Mouse (Mus musculus) megakaryocyte, adult 5-6 weeks (primary cell): ENCODE data around the gene Atxn7l3. TPM values are rescaled to one million over a fixed set of nuclear protein-coding genes. Genes with fewer than 3 reads are reported as not detected.

ENCODE experiments used
- ATAC-seq: 2 replicates; pipeline ENCODE4 v1.8.0; 2016; ENCODE audit warnings: mild to moderate bottlenecking, inconsistent platforms; ENCODE audit not compliant: poor library complexity, severe bottlenecking
- total RNA-seq, 2 experiments: library from RNA; stranded (forward) in 1 of 2; stranded (reverse) in 1 of 2; fragments of 153-499, 151-499 nt in 1 of 2; fragments of 221-1000, 200-1000 nt in 1 of 2; gene quantifications; 2 replicates each; pipeline versions ENCODE4 v1.2.3 to v1.2.4; 2015 to 2017

Atxn7l3 gene
- total RNA-seq, 2 experiments from 2014 or later: 25.7 to 26.9 TPM

- ATAC-seq: no peak
Observed at GRCm38 (mm10) chr11:102266631-102267355, 29.6 kb downstream of the Atxn7l3 start.

DNA sequence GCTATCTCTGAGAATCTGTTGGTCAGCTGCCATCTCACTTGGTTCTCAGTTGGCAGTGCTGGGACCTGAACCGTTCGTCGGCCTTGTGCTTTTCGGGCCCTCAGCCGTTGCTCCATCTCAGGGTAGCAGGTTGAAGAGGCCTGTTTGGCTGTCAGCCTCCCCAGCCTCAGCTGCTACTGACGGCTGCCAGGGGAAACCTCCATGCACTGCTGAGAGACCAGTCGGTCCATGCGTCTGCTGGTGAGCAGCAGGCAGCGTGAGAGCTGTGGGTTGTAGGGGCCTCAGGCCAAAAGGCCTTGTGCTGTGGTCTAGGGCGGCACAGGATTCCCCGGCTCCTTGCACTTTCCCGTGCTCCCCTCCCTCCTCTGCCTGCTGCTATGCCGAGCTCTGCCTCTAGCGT is 30.6 kb downstream of the Atxn7l3 start:
- no peak for ATAC-seq

GRCm38 (mm10) chr11:102263211-102263610 is 33.2 kb downstream of the Atxn7l3 start:
- ATAC-seq: no peak

GRCm38 (mm10) chr11:102258521-102258920 is 37.9 kb downstream of the Atxn7l3 start:
- ATAC-seq: no peak

- no peak for ATAC-seq
Observed at GRCm38 (mm10) chr11:102258095-102258494, 38.3 kb downstream of the Atxn7l3 start.

GRCm38 (mm10) chr11:102257514-102257913 is 38.9 kb downstream of the Atxn7l3 start:
- ATAC-seq: no peak

DNA sequence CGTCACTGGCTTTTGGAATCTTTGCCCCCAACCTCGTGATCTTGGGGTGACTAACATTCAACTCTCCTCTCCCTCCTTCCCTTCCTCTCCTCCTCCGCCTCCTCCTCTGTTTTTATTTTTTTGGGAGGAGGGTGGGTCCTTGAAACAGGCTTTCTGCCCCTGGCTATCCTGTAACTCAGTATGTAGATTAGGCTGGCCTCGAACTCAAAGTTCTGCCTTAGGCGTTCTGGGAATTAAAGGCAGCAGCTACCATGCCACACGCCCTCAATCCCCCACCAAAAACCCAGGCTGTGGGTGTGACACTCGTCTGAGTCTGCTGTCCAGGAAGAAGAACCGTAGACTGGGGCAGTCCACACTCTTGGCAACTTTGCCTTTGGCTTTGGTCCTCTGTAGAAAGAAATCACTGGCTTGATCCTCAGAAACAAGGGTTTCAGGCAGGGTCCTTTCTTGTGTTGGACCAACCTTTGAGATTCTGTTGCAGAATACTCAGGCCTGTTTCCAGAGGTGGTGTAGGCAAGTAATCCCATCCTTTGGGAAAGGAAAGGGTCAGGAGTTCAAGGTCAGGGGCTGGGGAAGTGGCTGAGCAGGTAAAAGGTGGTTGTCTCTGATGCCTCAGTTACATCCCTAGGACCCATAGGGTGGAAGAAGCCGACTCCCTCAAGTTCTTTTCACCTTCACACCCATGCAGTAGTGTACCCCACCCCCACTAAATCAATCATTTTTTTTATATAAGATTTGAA is 46.9 kb downstream of the Atxn7l3 start:
- ATAC-seq: no peak

- ATAC-seq: peak; percentile 87
Observed at GRCm38 (mm10) chr11:102248630-102249230, 47.7 kb downstream of the Atxn7l3 start, which contains the start of gene BC030867. Gene BC030867, plus strand, starts transcription at chr11:102248882.

GRCm38 (mm10) chr11:102246871-102247270 is 49.6 kb downstream of the Atxn7l3 start:
- ATAC-seq: no peak

GRCm38 (mm10) chr11:102246273-102246635 is 50.2 kb downstream of the Atxn7l3 start:
- peak; percentile 28; the same call in 1 of the 2 replicates for ATAC-seq

DNA sequence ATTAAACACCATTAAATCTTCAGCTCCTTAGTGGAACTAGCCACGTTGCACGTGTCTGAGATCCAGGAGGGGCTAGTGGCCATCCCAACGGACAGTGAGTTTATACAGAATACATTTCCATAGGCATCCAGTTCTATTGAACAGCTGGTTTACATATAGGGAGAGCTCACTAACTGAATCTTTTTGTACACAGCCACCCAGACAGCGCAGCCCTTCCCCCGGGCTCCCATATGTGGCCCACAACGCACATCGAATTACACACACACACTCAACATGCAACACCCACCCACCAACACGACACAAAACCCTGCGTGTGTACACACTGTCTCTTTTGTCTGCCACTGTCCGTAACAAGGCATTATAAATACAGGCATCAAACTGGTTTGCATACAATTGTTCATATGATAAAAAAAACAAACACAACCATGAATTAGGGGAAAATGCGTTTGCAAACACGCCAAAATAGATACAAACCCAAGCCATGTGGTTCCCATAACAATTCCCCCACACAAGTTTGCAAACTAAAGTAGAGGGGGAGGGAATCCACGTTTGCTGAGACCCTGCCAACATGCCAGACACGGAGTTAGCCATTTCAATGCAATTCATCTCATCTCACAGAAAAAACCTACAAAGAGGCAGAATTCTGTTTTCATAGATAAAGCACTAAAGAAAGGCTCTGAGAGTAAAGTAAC is 50.7 kb downstream of the Atxn7l3 start:
- ATAC-seq: no peak

DNA sequence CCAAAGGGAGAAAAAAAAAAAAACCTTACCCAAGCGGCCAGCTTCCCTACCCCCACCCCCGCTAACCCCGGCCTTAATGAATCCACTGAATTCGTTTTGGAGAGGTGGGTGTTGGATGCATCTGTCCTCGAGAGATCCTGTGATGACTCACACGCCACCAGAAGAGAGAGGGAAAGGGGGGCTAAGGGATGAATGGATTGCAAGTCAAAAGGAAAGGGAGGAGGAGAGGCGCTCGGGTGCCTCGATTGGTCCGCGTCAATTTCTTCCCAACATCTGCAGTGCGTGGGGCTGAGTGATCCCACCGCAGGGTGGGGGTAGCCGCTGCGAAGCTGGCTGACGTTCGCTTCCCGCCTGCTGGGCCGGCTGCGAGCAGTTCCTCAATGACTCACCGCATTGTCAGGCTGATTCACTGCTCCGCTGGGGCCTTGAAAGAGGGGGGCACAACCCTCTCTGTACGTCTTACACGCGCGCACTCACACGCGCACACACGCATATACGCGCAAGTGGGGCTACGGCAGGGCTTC is 51.4 kb downstream of the Atxn7l3 start:
- peak; percentile 87 for ATAC-seq

GRCm38 (mm10) chr11:102241874-102242273 is 54.6 kb downstream of the Atxn7l3 start:
- no peak for ATAC-seq

DNA sequence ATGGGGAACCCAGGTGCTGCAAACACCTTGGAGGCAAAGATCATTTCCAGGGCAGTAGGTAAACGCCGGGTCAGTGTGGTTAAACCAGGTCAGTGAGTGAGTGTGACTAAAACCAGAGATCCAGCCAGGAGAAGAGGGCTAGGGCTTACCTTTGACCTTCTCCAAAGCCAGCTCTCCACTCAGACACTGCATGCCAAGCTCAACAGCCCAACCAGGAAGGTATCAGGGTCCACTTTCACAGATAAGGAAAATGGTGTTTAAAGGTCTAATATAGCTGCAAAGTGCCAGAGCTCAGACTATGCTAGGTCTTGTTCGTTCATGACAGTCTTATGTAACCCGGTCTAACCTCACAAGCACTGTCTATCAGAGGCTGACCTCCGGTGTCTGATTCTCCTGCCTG is 55.2 kb downstream of the Atxn7l3 start:
- no peak for ATAC-seq

DNA sequence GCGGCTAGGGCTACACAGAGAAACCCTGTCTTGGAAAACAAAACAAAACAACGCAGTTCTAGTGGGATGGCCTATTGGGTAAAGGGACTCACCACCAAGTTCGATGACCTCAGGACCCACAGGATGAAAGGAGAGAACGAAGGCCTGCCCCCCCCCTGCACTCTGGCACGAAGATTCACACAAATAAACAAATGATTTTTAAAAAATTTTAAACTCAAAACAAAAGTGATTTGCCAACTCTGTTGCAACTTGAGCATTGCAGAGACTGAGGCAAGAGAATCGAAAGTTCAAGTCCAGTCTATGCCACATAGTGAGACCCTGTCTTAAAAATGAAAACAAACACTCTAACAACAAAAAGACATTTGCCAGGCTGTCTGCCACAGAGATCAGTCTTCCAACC is 55.8 kb downstream of the Atxn7l3 start:
- ATAC-seq: no peak

Other genes with a start within 250 kb of the Atxn7l3 start
- gene Mpp2, start 208.1 kb downstream of the Atxn7l3 start, total RNA-seq (2015): 0.02 and 0.57 TPM in 2 replicates
- 0.11 TPM in 1 of 2 replicates, not detected in the other for gene Mpp2, start 208.1 kb downstream of the Atxn7l3 start, total RNA-seq (2017)
- not detected in 2 replicates for gene Ppy, start 195.3 kb downstream of the Atxn7l3 start, total RNA-seq (2015)
- not detected in 2 replicates for gene Ppy, start 195.3 kb downstream of the Atxn7l3 start, total RNA-seq (2017)
- gene Pyy, start 188.8 kb downstream of the Atxn7l3 start, total RNA-seq (2015): not detected in 2 replicates
- gene Pyy, start 188.8 kb downstream of the Atxn7l3 start, total RNA-seq (2017): not detected in 2 replicates
- not detected in 2 replicates for gene Nags, start 151.1 kb downstream of the Atxn7l3 start, total RNA-seq (2015)
- gene Nags, start 151.1 kb downstream of the Atxn7l3 start, total RNA-seq (2017): not detected in 2 replicates
- gene Tmem101, start 140.2 kb downstream of the Atxn7l3 start, total RNA-seq (2015): 7.9 and 8.4 TPM in 2 replicates
- gene Tmem101, start 140.2 kb downstream of the Atxn7l3 start, total RNA-seq (2017): 12.5 and 16.3 TPM in 2 replicates
- gene Lsm12, start 111.3 kb downstream of the Atxn7l3 start, total RNA-seq (2015): 81.3 and 83.9 TPM in 2 replicates
- gene Lsm12, start 111.3 kb downstream of the Atxn7l3 start, total RNA-seq (2017): 43.0 and 46.5 TPM in 2 replicates
- gene G6pc3, start 107.0 kb downstream of the Atxn7l3 start, total RNA-seq (2015): 23.4 and 23.8 TPM in 2 replicates
- gene G6pc3, start 107.0 kb downstream of the Atxn7l3 start, total RNA-seq (2017): 14.7 and 19.1 TPM in 2 replicates
- 35.0 and 47.6 TPM in 2 replicates for gene Hdac5, start 66.5 kb downstream of the Atxn7l3 start, total RNA-seq (2015)
- gene Hdac5, start 66.5 kb downstream of the Atxn7l3 start, total RNA-seq (2017): 36.2 and 36.5 TPM in 2 replicates
- 8.7 and 12.8 TPM in 2 replicates for gene BC030867, start 47.7 kb downstream of the Atxn7l3 start, total RNA-seq (2015)
- 4.6 and 5.0 TPM in 2 replicates for gene BC030867, start 47.7 kb downstream of the Atxn7l3 start, total RNA-seq (2017)
- 0.04 TPM in 1 of 2 replicates, not detected in the other for gene Asb16, start 27.9 kb downstream of the Atxn7l3 start, total RNA-seq (2015)
- gene Asb16, start 27.9 kb downstream of the Atxn7l3 start, total RNA-seq (2017): not detected in 2 replicates
- gene Tmub2, start 11.7 kb downstream of the Atxn7l3 start, total RNA-seq (2015): 20.8 and 22.0 TPM in 2 replicates
- 27.0 and 27.5 TPM in 2 replicates for gene Tmub2, start 11.7 kb downstream of the Atxn7l3 start, total RNA-seq (2017)
- 19.6 and 22.4 TPM in 2 replicates for gene Ubtf, start 23.1 kb upstream of the Atxn7l3 start, total RNA-seq (2015)
- gene Ubtf, start 23.1 kb upstream of the Atxn7l3 start, total RNA-seq (2017): 82.8 and 90.2 TPM in 2 replicates
- 3.3 and 8.2 TPM in 2 replicates for gene Slc4a1, start 69.6 kb upstream of the Atxn7l3 start, total RNA-seq (2015)
- 3.3 and 7.2 TPM in 2 replicates for gene Slc4a1, start 69.6 kb upstream of the Atxn7l3 start, total RNA-seq (2017)
- not detected in 2 replicates for gene Rundc3a, start 96.8 kb upstream of the Atxn7l3 start, total RNA-seq (2015)
- not detected in 2 replicates for gene Rundc3a, start 96.8 kb upstream of the Atxn7l3 start, total RNA-seq (2017)
- gene Slc25a39, start 111.3 kb upstream of the Atxn7l3 start, total RNA-seq (2015): 41.5 and 47.5 TPM in 2 replicates
- gene Slc25a39, start 111.3 kb upstream of the Atxn7l3 start, total RNA-seq (2017): 20.5 and 22.8 TPM in 2 replicates
- gene Grn, start 133.7 kb upstream of the Atxn7l3 start, total RNA-seq (2015): 509 and 566 TPM in 2 replicates
- gene Grn, start 133.7 kb upstream of the Atxn7l3 start, total RNA-seq (2017): 201 and 225 TPM in 2 replicates
- 0.09 TPM in 1 of 2 replicates, not detected in the other for gene Fam171a2, start 151.1 kb upstream of the Atxn7l3 start, total RNA-seq (2015)
- not detected in 2 replicates for gene Fam171a2, start 151.1 kb upstream of the Atxn7l3 start, total RNA-seq (2017)
- gene Itga2b, start 173.5 kb upstream of the Atxn7l3 start, total RNA-seq (2015): 13.2 and 16.0 TPM in 2 replicates
- gene Itga2b, start 173.5 kb upstream of the Atxn7l3 start, total RNA-seq (2017): 13.2 and 17.9 TPM in 2 replicates